Mouse (Mus musculus): Measurements from ENCODE around the gene Gucy2g. TPM values are rescaled to one million over a fixed set of nuclear protein-coding genes. Genes with fewer than 3 reads are reported as not detected.
"Not testable (repeated sequence)": the region's sequence is repeated elsewhere in the genome, so short reads cannot be mapped to it uniquely, and the experiment has no call there.

Gucy2g gene
- polyA plus RNA-seq, 1 experiment from 2014 or later, result 0.27 TPM

DNA sequence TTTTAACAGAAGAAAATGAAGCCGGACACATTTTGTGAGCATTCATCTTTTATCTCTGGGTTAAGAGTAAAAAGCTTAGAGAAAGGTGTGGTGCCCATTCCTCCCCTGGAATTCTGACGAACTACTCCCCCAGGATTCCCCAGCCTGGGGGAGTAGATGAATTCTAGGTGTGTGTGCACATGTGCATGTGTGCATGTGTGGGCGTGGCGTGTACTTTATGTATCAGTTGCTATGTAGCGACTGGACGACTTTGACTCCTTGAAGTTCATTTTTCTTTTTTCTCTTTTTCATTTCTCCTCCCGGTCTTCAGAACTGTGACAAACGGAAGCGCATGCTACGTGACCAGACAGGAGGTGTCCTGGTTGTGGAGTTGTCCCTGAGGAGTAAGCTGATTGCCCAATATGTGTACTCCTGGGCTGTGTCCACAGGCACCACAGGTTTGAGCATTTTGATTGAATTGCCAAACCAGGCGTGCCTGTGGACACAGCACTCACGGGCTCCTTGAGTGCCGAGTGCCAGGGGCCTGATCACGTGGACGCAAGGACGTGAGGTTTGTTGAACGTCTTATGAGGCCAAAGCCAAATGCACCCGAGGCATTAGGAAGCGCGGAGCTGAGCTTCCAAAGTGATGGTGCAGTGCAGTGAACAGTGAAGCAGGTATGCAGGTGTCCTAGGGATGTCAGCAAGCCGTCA lies 48.6 kb downstream of the Gucy2g start:
- POLR2A ChIA-PET, result no interaction called here
- no peak for ATAC-seq
- in situ Hi-C loops (cut with MboI; ENCODE audit: low pct_unique_long_range_greater_than_20kb), result no loop called here

DNA sequence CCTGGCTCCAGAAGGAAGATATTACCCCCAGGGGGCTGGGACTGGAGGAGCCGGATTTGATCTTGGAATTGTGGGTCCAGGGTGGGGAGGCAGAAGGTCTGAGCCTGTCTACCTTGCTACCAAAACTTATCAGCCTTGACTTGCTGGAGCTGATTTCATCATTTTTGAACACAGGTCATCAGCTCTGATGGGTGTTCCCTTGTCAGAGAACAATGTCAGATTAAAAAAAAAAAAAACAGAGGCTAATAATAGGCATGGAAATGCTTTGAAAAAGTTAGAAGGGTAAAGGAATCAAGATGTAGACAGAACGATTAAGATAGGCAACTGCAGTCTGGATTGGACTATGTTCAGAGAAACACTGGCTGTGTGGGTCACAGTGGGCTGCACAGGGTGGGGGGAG lies 49.4 kb downstream of the Gucy2g start:
- POLR2A ChIA-PET, result interaction anchor here (0.6 kb wide), 1 partner anchor 14 kb away, joined by 3 read pairs; no protein-coding TSS in a partner anchor
- DNase-seq (ENCODE audit: low read depth, low spot score), result no peak
- H3K27me3 ChIP-seq, result peaks cover 73% of the 10 kb centered on the region
- TF ChIP-seq CTCF (IDR thresholded peaks at IDR 0.05), result no peak
- in situ Hi-C loops (cut with MboI; ENCODE audit: low pct_unique_long_range_greater_than_20kb), result no loop called here
- CTCF ChIA-PET, result interaction anchor here (0.9 to 1.7 kb wide), 2 partner anchors 12 to 15 kb away, joined by 3 read pairs; no protein-coding TSS in a partner anchor
- ATAC-seq, result no peak

More for the DNA sequence above, 48.6 kb downstream of the Gucy2g start:
- CTCF ChIA-PET, result interaction anchor here (0.9 to 1.7 kb wide), 2 partner anchors 13 to 14 kb away, joined by 3 read pairs; no protein-coding TSS in a partner anchor
- TF ChIP-seq CTCF (IDR thresholded peaks at IDR 0.05), result no peak
- H3K27me3 ChIP-seq, result peaks cover 75% of the 10 kb centered on the region
- DNase-seq (ENCODE audit: low read depth, low spot score), result no peak

GRCm38 (mm10) chr19:55190065-55190464 lies 51.0 kb downstream of the Gucy2g start:
- ChIA-PET CTCF (interaction anchor here (1.1 kb wide), 1 partner anchor 8 kb away, joined by 3 read pairs; no protein-coding TSS in a partner anchor), POLR2A (no interaction called here)
- H3K27me3 ChIP-seq, result peaks cover 65% of the 10 kb centered on the region
- TF ChIP-seq CTCF (IDR thresholded peaks at IDR 0.05), result no peak
- in situ Hi-C loops (cut with MboI; ENCODE audit: low pct_unique_long_range_greater_than_20kb), result no loop called here
- DNase-seq (ENCODE audit: low read depth, low spot score) (no peak), ATAC-seq (no peak)

- no peak for TF ChIP-seq CTCF (IDR thresholded peaks at IDR 0.05)
- ChIA-PET CTCF (no interaction called here), POLR2A (no interaction called here)
- in situ Hi-C loops (cut with MboI; ENCODE audit: low pct_unique_long_range_greater_than_20kb), result no loop called here
- H3K27me3 ChIP-seq, result peaks cover 58% of the 10 kb centered on the region
- ATAC-seq (no peak), DNase-seq (ENCODE audit: low read depth, low spot score) (no peak)
These were observed 55.4 kb downstream of the Gucy2g start for GRCm38 (mm10) chr19:55185651-55186050.

GRCm38 (mm10) chr19:55185074-55185473 lies 56.0 kb downstream of the Gucy2g start:
- ChIA-PET POLR2A (no interaction called here), CTCF (interaction anchor here (1.0 kb wide), 1 partner anchor 13 kb away, joined by 3 read pairs; no protein-coding TSS in a partner anchor)
- TF ChIP-seq CTCF (IDR thresholded peaks at IDR 0.05), result no peak
- no peak for ATAC-seq
- in situ Hi-C loops (cut with MboI; ENCODE audit: low pct_unique_long_range_greater_than_20kb), result no loop called here
- no peak for DNase-seq (ENCODE audit: low read depth, low spot score)
- H3K27me3 ChIP-seq, result peaks cover 55% of the 10 kb centered on the region

- in situ Hi-C loops (cut with MboI; ENCODE audit: low pct_unique_long_range_greater_than_20kb), result no loop called here
- ChIA-PET CTCF (interaction anchor here (1.0 kb wide), 1 partner anchor 14 kb away, joined by 3 read pairs; no protein-coding TSS in a partner anchor), POLR2A (no interaction called here)
- no peak for ATAC-seq
- no peak for DNase-seq (ENCODE audit: low read depth, low spot score)
- H3K27me3 ChIP-seq, result peaks cover 52% of the 10 kb centered on the region
- no peak for TF ChIP-seq CTCF (IDR thresholded peaks at IDR 0.05)
These were observed 56.6 kb downstream of the Gucy2g start for GRCm38 (mm10) chr19:55184442-55184841.

DNA sequence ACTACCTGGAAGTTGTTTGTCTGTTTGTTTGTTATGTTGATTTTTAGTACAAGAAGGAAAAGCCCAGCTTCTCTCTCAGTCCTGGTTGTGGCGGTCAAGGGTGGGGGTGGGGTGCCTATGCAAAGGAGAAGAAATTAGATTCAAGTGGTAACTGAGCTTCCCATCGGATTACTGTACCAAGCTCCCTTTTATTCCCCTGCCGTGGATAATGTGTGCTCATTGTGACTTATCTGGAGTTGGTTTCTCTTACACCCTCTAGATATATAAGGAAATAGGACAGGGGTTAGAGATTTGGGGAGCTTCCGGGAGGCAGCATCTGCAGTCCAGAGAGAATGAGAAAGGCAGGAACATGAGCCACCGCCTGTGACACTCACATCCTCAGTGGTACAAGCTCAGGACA lies 60.6 kb downstream of the Gucy2g start, which contains the start of gene Tectb:
Gene Tectb (plus strand): TSS at position 301 of the 400 bp plus-strand sequence.
- no peak for DNase-seq (ENCODE audit: low read depth, low spot score)
- ChIA-PET POLR2A (no interaction called here), CTCF (no interaction called here)
- no peak for ATAC-seq
- TF ChIP-seq CTCF (IDR thresholded peaks at IDR 0.05), result no peak
- peaks cover 64% of the 10 kb centered on the region for H3K27me3 ChIP-seq
- in situ Hi-C loops (cut with MboI; ENCODE audit: low pct_unique_long_range_greater_than_20kb), result no loop called here

GRCm38 (mm10) chr19:55177143-55177542 lies 63.9 kb downstream of the Gucy2g start:
- TF ChIP-seq CTCF (IDR thresholded peaks at IDR 0.05), result no peak
- DNase-seq (ENCODE audit: low read depth, low spot score), result no peak
- in situ Hi-C loops (cut with MboI; ENCODE audit: low pct_unique_long_range_greater_than_20kb), result no loop called here
- CTCF ChIA-PET, result interaction anchor here (0.9 to 1.7 kb wide), 2 partner anchors 20 to 21 kb away, joined by 3 to 6 read pairs; no protein-coding TSS in a partner anchor
- peaks cover 81% of the 10 kb centered on the region for H3K27me3 ChIP-seq
- ATAC-seq, result no peak
- POLR2A ChIA-PET, result interaction anchor here (0.5 to 0.7 kb wide), 2 partner anchors 14 to 1575 kb away, joined by 3 to 4 read pairs; no protein-coding TSS in a partner anchor

DNA sequence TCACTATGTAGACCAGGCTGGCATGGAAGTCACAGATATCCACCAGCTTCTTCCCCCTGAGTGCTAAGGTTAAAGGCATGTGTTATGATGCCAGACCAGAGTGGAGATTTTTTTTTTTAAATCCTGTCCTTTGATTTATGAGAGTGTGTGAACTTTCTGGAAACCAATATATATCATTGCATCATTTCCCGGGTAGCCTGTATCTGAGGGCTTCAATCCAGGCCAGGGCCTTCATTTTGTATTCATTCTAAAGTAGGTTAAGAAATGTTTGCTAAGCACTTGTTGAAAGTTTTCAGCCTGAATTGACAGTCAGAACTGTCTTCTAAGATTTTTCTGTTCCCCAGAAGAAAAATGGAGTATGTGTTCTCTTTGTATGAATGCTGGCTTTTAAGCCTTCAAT lies 69.5 kb downstream of the Gucy2g start:
- ATAC-seq (no peak), DNase-seq (ENCODE audit: low read depth, low spot score) (no peak)
- CTCF ChIA-PET, result no interaction called here
- POLR2A ChIA-PET, result no interaction called here
- peaks cover 60% of the 10 kb centered on the region for H3K27me3 ChIP-seq
- no peak for TF ChIP-seq CTCF (IDR thresholded peaks at IDR 0.05)
- in situ Hi-C loops (cut with MboI; ENCODE audit: low pct_unique_long_range_greater_than_20kb), result no loop called here

GRCm38 (mm10) chr19:55170399-55170798 lies 70.6 kb downstream of the Gucy2g start:
- TF ChIP-seq CTCF (IDR thresholded peaks at IDR 0.05), result no peak
- ChIA-PET POLR2A (no interaction called here), CTCF (no interaction called here)
- peaks cover 61% of the 10 kb centered on the region for H3K27me3 ChIP-seq
- no peak for ATAC-seq
- DNase-seq (ENCODE audit: low read depth, low spot score), result no peak
- in situ Hi-C loops (cut with MboI; ENCODE audit: low pct_unique_long_range_greater_than_20kb), result no loop called here

- in situ Hi-C loops (cut with MboI; ENCODE audit: low pct_unique_long_range_greater_than_20kb); POLR2A ChIA-PET: not testable (repeated sequence)
These were observed 71.8 kb downstream of the Gucy2g start for GRCm38 (mm10) chr19:55169236-55169729.

More at GRCm38 (mm10) chr19:55169236-55169729, 71.8 kb downstream of the Gucy2g start:
- ATAC-seq; CTCF ChIA-PET; DNase-seq (ENCODE audit: low read depth, low spot score): not testable (repeated sequence)
- H3K27me3 ChIP-seq, result peaks cover 55% of the 10 kb centered on the region
